Mouse (Mus musculus): Measurements from ENCODE around the gene Rbms1. TPM values are rescaled to one million over a fixed set of nuclear protein-coding genes. Genes with fewer than 3 reads are reported as not detected.

Gene Rbms1
- polyA plus RNA-seq, 1 experiment from 2014 or later: 39.5 TPM

GRCm38 (mm10) chr2:60706866-60707265, 256.1 kb downstream of the Rbms1 start:
- Histone ChIP-seq H3K27me3 (ENCODE audit: control insufficient read depth, insufficient read depth, low read length) (no peaks in the 10 kb centered on the region), H3K36me3 (ENCODE audit: control insufficient read depth, insufficient read depth, low read length) (no peaks in the 10 kb centered on the region), H3K4me2 (ENCODE audit: low read depth, low read length, severe bottlenecking) (no peak overlapping the region), H3K4me3 (ENCODE audit: low read depth, low read length) (no peak overlapping the region), H3K9ac (ENCODE audit: low read length) (no peak overlapping the region), H3K4me1 (replicated peaks; ENCODE audit: control insufficient read depth, insufficient read depth, low read length) (no peaks in the 10 kb centered on the region), H3K27ac (ENCODE audit: low read depth, low read length) (no peak overlapping the region), H3K9me3 (ENCODE audit: control insufficient read depth, low read length) (no peaks in the 10 kb centered on the region)
- no peak for ATAC-seq (replicated peaks; ENCODE audit: low FRiP score)
- no peak for DNase-seq (ENCODE audit: low spot score)
- WGBS: 91% methylated on average over 3 of the region's 3 CpGs

- H3K4me2 ChIP-seq (ENCODE audit: low read depth, low read length, severe bottlenecking): no peak overlapping the region
- no peaks in the 10 kb centered on the region for H3K9me3 ChIP-seq (ENCODE audit: control insufficient read depth, low read length)
- ATAC-seq (replicated peaks; ENCODE audit: low FRiP score) (no peak), DNase-seq (ENCODE audit: low spot score) (no peak)
- no peaks in the 10 kb centered on the region for H3K27me3 ChIP-seq (ENCODE audit: control insufficient read depth, insufficient read depth, low read length)
- no peak overlapping the region for H3K9ac ChIP-seq (ENCODE audit: low read length)
- H3K4me3 ChIP-seq (ENCODE audit: low read depth, low read length): no peak overlapping the region
- no peaks in the 10 kb centered on the region for H3K36me3 ChIP-seq (ENCODE audit: control insufficient read depth, insufficient read depth, low read length)
- no peak overlapping the region for H3K27ac ChIP-seq (ENCODE audit: low read depth, low read length)
- H3K4me1 ChIP-seq (replicated peaks; ENCODE audit: control insufficient read depth, insufficient read depth, low read length): no peaks in the 10 kb centered on the region
- 90% methylated on average over 8 of the region's 8 CpGs for WGBS
Observed at GRCm38 (mm10) chr2:60705426-60705825, 257.6 kb downstream of the Rbms1 start.

- Histone ChIP-seq H3K9me3 (ENCODE audit: control insufficient read depth, low read length) (no peaks in the 10 kb centered on the region), H3K4me3 (ENCODE audit: low read depth, low read length) (no peak overlapping the region), H3K4me1 (replicated peaks; ENCODE audit: control insufficient read depth, insufficient read depth, low read length) (no peaks in the 10 kb centered on the region), H3K4me2 (ENCODE audit: low read depth, low read length, severe bottlenecking) (no peak overlapping the region), H3K9ac (ENCODE audit: low read length) (no peak overlapping the region), H3K36me3 (ENCODE audit: control insufficient read depth, insufficient read depth, low read length) (no peaks in the 10 kb centered on the region), H3K27ac (ENCODE audit: low read depth, low read length) (no peak overlapping the region), H3K27me3 (ENCODE audit: control insufficient read depth, insufficient read depth, low read length) (no peaks in the 10 kb centered on the region)
- no peak for ATAC-seq (replicated peaks; ENCODE audit: low FRiP score)
- WGBS: 73% methylated on average over 4 of the region's 4 CpGs
- no peak for DNase-seq (ENCODE audit: low spot score)
Observed at GRCm38 (mm10) chr2:60703315-60703714, 259.7 kb downstream of the Rbms1 start.

GRCm38 (mm10) chr2:60700956-60701355, 262.0 kb downstream of the Rbms1 start:
- Histone ChIP-seq H3K27ac (ENCODE audit: low read depth, low read length) (no peak overlapping the region), H3K27me3 (ENCODE audit: control insufficient read depth, insufficient read depth, low read length) (no peaks in the 10 kb centered on the region), H3K4me2 (ENCODE audit: low read depth, low read length, severe bottlenecking) (no peak overlapping the region), H3K9me3 (ENCODE audit: control insufficient read depth, low read length) (no peaks in the 10 kb centered on the region), H3K4me3 (ENCODE audit: low read depth, low read length) (no peak overlapping the region), H3K9ac (ENCODE audit: low read length) (no peak overlapping the region), H3K36me3 (ENCODE audit: control insufficient read depth, insufficient read depth, low read length) (no peaks in the 10 kb centered on the region), H3K4me1 (replicated peaks; ENCODE audit: control insufficient read depth, insufficient read depth, low read length) (no peaks in the 10 kb centered on the region)
- DNase-seq (ENCODE audit: low spot score) (no peak), ATAC-seq (replicated peaks; ENCODE audit: low FRiP score) (no peak)
- 94% methylated on average over 4 of the region's 4 CpGs for WGBS

Other genes with a start within 250 kb of the Rbms1 start
- gene Itgb6, start 240.5 kb downstream of the Rbms1 start, polyA plus RNA-seq (2014; fragmentation: Nextera tagmentation; extraction: Ambion mirVana): 0.52 and 0.75 TPM in 2 replicates

All from forebrain, embryonic 11.5 days (tissue).